Mouse (Mus musculus): ENCODE measurements around the gene 1700016D06Rik. TPM values are rescaled to one million over a fixed set of nuclear protein-coding genes. Genes with fewer than 3 reads are reported as not detected.

1700016D06Rik gene
- total RNA-seq, 2 experiments from 2014 or later: not detected

DNA sequence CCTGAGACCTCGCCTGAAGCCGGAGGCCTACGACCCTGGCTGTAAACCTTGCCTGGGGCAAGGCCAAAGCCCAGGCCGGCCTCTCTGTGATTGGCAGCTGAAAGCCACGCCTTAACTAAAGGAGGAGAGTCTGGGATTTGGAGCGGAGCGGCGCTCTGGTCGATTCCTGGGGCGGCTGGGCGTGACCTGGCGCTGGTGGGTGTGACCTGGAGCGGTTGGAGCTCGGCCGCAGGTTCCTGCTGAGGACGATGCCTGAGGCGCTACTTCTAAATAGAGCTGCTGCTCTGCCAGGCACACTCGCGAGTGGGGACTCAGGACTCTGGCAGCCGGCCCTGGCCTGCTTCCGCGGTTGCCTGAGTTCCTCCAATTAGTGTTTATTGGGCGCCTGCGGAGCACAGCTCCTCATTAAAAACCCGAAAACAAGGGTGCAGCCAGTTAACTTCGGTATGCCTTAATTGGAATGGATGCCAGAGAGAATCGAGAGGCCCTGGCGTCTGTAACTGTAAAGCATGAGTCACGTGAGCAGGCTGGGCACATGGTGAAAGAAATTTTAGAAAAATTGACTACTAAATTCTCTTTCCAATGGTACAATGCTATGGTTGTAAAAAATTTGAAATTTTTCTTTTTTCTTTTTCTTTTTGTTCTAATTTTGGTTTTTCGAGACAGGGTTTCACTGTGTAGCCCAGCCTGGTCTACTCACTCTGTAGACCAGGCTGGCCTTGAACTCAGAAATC, 64.4 kb downstream of the 1700016D06Rik start:
- DNase-seq (ENCODE audit: low spot score in 2 of 2): peak; percentile 76 to 88
- Histone ChIP-seq H3K4me3 (peak overlapping the region; percentile 85), H3K27ac (peak overlapping the region; percentile 97)
- no peak for TF ChIP-seq CTCF (conservative IDR thresholded peaks at IDR 0.05)

DNA sequence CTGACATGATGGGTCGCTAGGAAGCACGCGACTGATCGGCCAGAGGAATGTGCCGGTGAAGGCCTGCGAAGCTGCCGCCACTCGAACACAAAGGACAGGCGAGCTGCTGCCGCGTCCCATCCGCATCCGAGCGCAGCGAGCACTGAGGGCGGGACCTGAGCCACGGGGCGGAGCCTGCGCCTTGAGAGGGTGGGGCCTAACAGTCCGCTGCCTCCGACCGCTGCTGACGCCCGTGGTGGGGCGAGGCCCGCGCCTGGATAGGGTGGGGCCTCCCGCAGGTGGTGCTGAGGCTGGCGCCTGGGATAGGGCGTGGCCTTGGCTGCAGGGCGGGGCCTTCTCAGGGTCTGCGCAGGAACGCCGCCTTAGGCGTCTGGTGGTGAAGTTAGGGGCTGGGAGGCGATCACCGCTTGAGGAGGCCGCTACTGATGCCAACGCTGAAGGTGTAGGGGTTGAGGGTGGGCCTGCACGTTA, 65.2 kb downstream of the 1700016D06Rik start, which contains the start of gene Ankrd10:
Ankrd10 (minus strand) TSS at position 147 of the 471 bp plus-strand sequence.
- peak; percentile 95 to 97 for DNase-seq (ENCODE audit: low spot score in 2 of 2)
- no peak for TF ChIP-seq CTCF (conservative IDR thresholded peaks at IDR 0.05)
- peak within 1 kb of the TSS; percentile 97 for H3K27ac ChIP-seq

DNA sequence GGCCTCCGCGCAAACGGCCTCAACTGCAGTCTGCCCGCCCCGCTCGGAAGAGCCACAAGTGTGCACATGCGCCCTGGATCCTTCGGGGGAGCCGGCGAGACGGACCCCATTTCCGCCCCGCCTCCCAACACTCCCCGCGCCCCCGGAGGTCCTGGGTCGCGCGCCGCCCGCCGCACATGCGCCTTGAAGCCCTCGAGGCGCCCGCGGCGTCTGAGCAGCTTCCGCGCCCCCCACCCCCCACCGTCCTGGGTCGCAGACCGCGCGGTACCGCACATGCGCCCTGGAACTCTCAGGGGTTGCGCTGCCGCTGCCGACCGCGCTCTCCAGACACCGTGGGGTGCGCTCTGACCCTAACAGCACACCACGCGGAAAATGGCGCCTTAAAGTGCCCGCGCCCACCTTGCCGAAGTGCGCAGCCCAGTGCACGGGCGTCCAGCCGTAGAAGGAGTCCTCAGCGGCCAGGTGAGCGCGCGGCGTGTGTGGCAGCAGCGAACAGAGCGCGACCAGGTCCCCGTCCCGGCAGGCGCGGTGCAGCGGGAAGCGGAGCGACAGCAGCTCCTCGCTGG, 65.8 kb downstream of the 1700016D06Rik start:
- TF ChIP-seq CTCF (conservative IDR thresholded peaks at IDR 0.05): peak; percentile 61
- DNase-seq (ENCODE audit: low spot score in 2 of 2): peak; percentile 84 to 87
- H3K4me3 ChIP-seq: peak overlapping the region; percentile 85
- peak overlapping the region; percentile 97 for H3K27ac ChIP-seq

More for the DNA sequence above, 65.2 kb downstream of the 1700016D06Rik start, which contains the start of gene Ankrd10:
- H3K4me3 ChIP-seq: peak within 1 kb of the TSS; percentile 85

DNA sequence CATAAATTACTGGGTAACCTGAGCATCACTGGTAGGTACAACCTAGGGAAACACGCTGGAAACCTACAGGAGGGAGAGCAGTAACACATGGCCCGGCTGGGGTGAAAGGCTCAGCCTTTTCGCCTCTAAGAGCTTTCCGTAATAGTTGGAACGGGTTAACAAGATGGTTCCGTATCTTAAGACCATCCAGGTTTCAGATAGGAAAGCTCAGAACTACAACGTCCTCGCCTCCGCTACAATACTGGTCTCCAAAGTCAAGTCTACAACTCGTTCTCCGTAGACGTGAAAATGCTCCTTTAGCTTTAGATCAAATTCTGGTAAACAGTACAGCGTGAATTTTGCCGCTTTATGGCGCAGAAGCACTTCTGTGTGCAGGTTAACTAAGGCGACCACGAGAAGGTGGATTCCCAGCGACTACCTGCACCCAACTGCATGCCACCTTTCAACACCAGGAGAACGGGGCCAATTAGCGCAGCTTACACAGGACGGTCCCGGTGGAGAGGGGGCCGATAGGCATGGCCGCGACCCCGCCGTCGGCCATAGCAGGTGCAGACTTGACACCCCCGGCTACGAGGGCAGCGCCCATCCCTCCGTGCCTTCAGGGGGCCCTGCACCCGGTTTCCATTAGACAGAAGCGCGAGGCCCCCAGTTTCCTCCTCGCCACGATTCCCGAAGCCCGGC, 66.4 kb downstream of the 1700016D06Rik start:
- no peak for TF ChIP-seq CTCF (conservative IDR thresholded peaks at IDR 0.05)
- Histone ChIP-seq H3K4me3 (peak overlapping the region; percentile 85), H3K27ac (peak overlapping the region; percentile 97)
- DNase-seq (ENCODE audit: low spot score in 2 of 2): no peak

DNA sequence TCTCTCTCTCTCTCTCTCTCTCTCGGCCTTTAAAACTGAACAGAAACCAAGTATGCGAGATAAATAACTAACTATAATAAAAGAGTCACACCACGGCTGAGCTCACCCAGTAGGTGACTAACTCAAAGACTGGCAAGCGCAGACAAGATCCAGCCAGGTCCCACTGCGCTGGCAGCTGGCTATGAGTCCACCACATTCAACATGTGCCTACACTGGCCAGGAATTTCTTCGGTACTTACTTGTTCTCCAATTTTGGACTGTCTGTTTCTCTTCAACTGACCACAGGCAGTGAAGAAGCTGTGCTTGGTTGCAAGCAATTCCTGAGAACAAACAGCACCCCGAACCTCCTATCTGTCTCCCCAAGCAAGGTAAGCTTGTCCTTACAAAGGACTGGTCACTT, 67.4 kb downstream of the 1700016D06Rik start:
- no peak for TF ChIP-seq CTCF (conservative IDR thresholded peaks at IDR 0.05)
- H3K4me3 ChIP-seq: peak overlapping the region; percentile 85
- no peak overlapping the region for H3K27ac ChIP-seq
- no peak for DNase-seq (ENCODE audit: low spot score in 2 of 2)

DNA sequence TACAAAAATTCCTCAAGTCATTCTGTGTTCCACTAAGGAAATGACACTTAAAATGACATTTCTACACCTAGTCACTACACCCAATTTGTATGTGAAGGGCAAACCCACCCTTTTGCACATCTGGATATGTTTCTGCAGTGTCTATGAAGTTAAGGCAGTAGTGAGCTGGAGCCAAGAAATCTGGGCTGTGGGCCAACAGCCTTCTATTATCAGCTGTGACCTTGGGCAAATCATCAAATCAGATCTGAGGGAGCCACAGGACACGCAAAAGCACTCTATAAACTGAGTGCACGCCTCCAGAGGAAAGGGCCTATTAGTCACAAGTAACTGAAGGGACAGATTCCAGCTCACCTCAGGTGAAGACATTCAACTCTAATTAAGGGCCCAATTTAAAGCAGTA, 68.5 kb downstream of the 1700016D06Rik start:
- no peak overlapping the region for H3K27ac ChIP-seq
- no peak for TF ChIP-seq CTCF (conservative IDR thresholded peaks at IDR 0.05)
- DNase-seq (ENCODE audit: low spot score in 2 of 2): no peak
- H3K4me3 ChIP-seq: no peak overlapping the region

DNA sequence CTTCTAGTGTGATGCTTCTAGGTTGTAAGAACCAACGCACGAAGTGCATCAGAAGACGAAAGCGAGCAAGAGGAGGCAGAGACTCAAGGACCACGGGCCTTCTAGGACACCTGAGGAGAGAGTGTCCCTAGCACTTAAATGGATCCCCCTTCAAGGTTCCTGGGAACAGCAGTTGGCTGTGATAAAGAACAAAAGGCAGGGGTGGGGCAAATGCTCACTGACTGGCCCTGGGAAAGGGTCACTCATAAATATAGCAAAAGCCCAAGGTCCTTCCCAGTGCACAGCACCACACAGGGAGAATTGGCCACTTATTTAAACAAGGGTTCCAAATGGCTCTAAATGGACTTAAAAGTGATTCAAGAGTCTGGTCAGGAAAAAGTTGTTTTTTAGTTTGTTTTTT, 71.7 kb downstream of the 1700016D06Rik start:
- TF ChIP-seq CTCF (conservative IDR thresholded peaks at IDR 0.05): no peak
- H3K27ac ChIP-seq: peak overlapping the region; percentile 62; the same call in 1 of the 2 replicates
- DNase-seq (ENCODE audit: low spot score in 2 of 2): no peak

DNA sequence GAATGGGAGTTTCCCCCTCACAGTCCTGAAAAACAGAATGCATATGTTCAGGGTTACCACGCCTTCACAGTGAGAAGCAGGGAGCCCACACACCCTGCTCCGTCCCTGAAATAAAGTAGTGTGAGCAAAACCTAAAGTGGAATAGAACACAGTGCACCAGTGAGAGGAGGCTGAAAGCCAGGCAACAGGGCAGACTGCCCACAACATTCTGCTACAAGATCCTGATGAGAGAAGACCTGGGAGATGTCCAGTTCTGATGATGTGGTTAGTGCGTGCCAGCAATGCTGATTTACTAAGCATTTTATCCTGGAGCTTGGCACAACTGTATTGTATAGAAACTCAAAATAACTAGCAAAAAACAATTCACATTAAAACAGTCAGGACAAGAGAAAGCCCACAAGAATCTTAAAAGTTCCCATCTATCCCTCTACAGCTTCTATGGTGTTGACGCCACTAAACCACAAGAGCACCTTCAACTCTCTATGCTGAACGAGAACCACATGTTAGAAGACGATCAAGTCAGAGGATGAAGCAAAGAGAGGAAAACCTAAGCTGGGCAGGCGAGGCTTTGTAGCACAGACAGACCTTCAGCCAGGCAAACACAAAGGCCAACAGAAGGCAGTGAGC, 72.2 kb downstream of the 1700016D06Rik start:
- peak; percentile 42 to 43 for DNase-seq (ENCODE audit: low spot score in 2 of 2)
- Histone ChIP-seq H3K27ac (peak overlapping the region; percentile 62; the same call in 1 of the 2 replicates), H3K4me3 (no peak overlapping the region)
- TF ChIP-seq CTCF (conservative IDR thresholded peaks at IDR 0.05): no peak

More for the DNA sequence above, 71.7 kb downstream of the 1700016D06Rik start:
- no peak overlapping the region for H3K4me3 ChIP-seq

DNA sequence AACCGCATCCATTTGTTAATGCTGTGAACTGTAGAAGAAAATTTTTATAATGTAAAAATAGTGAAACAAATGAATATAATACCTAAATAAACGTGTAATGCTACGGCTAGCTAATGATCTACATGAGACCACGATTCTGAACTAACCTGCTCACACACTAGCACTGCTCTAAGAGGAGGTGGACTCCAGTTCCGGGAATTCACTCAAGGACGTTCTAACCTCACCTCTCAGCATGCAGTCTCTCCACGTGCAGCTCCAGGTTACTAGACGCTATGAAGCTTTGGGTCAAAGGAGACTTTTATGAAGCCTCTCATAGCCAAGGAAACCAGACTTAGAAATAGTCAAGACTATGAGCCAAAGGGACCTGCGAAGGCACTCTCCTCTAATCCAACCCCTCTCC, 73.1 kb downstream of the 1700016D06Rik start:
- TF ChIP-seq CTCF (conservative IDR thresholded peaks at IDR 0.05): no peak
- Histone ChIP-seq H3K27ac (no peak overlapping the region; the same call in 1 of the 2 replicates), H3K4me3 (no peak overlapping the region)
- no peak for DNase-seq (ENCODE audit: low spot score in 2 of 2)

DNA sequence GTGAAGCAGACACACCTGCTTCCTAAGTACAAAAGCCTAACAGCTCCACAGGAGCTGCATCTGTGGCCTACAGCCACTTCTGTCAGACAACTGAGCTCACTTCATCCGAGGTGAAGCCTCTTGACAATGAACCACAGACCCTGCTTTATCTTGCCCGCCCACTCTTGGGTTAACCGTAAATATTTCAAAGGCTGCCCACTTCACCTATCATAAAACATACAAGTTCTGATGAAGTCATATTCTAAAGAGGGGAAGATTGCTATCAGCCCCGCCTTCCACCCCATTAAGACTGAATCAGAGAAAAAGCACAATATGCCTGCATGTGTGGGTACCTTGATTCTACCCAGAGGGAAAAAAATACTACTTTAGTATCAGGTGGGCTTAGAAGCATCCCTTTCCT, 75.8 kb downstream of the 1700016D06Rik start:
- H3K4me3 ChIP-seq: no peak overlapping the region
- no peak overlapping the region for H3K27ac ChIP-seq
- TF ChIP-seq CTCF (conservative IDR thresholded peaks at IDR 0.05): no peak
- no peak for DNase-seq (ENCODE audit: low spot score in 2 of 2)

DNA sequence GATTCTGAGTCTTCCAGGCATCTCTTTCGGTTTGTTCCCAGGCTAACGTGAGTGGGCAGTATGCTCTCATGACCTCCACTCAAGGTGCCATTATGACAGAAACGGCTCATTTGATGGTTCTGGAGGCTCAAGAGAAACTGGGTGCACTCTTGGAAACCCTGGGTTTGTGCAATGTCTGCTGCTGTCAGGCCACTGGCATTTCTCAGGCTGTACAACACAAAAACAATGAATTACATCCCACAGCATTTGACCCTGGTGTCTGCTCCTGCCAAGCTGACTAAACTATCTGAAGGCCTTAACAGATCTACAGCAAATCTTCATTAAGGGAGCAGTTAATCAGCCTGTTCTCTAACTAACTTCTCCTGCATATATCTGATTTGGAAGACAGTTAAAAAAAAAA, 81.8 kb downstream of the 1700016D06Rik start:
- H3K4me3 ChIP-seq: no peak overlapping the region
- DNase-seq (ENCODE audit: low spot score in 2 of 2): no peak
- no peak for TF ChIP-seq CTCF (conservative IDR thresholded peaks at IDR 0.05)
- 0 out of 2 replicates have a peak overlapping the region, but pooled peaks have one; percentile 52 for H3K27ac ChIP-seq

DNA sequence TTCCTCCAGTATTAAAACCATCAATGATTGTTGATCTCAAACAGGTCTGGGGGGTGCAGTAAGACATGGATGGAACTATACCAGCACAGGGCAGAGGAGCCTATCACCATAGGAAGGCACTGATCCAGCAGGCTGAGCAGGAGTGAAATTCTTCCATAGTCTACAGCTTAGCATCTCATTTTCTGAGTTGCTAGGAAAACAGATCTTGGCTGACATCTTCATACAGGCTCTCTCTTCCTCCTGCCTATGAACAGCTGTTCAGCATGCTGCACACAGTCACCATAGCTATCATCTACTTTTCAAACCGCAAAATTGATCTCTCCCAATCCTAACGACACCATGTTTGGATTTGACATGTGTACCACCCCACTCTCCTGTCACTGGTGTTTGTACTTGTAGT, 82.8 kb downstream of the 1700016D06Rik start:
- no peak for TF ChIP-seq CTCF (conservative IDR thresholded peaks at IDR 0.05)
- H3K4me3 ChIP-seq: no peak overlapping the region
- H3K27ac ChIP-seq: peak overlapping the region; percentile 52
- DNase-seq (ENCODE audit: low spot score in 2 of 2): no peak

All from layer of hippocampus, adult 2 months (tissue).